Mouse (Mus musculus) common myeloid progenitor, adult 5-6 weeks (primary cell): ENCODE measurements around the gene Sox18. TPM values are rescaled to one million over a fixed set of nuclear protein-coding genes. Genes with fewer than 3 reads are reported as not detected.

Experiments used
- ATAC-seq: replicated peaks from 2 replicates; pipeline ENCODE4 v1.8.0; 2016; ENCODE audit warnings: low read depth, mild to moderate bottlenecking, moderate TSS enrichment, inconsistent platforms; ENCODE audit not compliant: poor library complexity, severe bottlenecking
- total RNA-seq: library from RNA; stranded (forward); fragments of 200-1000, 187-1606 nt; gene quantifications from 2 replicates; pipeline ENCODE4 v1.2.3, GENCODE M21; 2017

The Sox18 gene
- total RNA-seq, 1 experiment from 2014 or later = not detected

DNA sequence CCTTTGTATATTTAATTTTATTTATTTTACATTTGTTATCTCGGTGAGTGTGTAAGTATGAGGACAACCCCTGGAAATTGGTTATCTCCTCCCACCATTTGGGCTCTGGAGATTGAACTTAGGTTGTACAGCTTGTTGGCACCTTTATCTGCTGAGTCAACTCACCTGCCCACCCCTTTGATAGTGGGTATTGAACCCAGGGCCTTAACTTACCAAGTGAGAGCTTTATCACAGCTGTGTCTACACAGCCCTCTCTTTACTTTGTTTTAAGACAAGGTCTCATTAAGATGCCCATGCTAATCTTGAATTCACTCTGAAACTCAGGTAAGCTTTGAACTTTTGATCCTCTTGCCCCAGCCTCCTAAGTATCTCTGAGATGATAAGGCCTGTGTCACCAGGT, 10.5 kb upstream of the Sox18 start:
- ATAC-seq = no peak

DNA sequence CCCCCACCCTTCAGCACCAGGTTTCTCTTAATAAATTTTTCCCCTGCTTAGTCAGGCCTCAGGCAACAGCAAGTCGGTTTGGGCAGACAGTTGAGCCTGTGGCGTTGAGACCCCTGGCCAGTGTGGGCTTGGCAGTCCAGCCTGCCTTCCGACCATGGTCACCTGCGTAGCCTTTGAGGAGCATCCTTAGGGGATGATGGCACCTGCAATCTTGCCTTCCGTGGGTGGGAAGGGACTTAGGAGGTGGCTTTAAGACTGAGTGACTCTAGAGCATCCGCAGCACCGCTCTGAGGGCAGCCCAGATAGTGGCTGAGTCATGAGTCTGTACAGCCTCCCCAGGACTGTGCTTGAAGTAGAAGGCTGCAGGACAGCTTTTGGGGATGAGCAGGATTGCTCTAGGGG, 9.3 kb upstream of the Sox18 start:
- ATAC-seq = peak; percentile 10; the same call in 1 of the 2 replicates

GRCm38 (mm10) chr2:181679951-181680715, 8.7 kb upstream of the Sox18 start, which contains the start of gene Tcea2:
Tcea2 (plus strand) TSS chr2:181680310.
- ATAC-seq = peak; percentile 41

GRCm38 (mm10) chr2:181678780-181679179, 7.3 kb upstream of the Sox18 start:
- ATAC-seq = peak; percentile 77

GRCm38 (mm10) chr2:181677755-181678098, 6.3 kb upstream of the Sox18 start:
- no peak for ATAC-seq

DNA sequence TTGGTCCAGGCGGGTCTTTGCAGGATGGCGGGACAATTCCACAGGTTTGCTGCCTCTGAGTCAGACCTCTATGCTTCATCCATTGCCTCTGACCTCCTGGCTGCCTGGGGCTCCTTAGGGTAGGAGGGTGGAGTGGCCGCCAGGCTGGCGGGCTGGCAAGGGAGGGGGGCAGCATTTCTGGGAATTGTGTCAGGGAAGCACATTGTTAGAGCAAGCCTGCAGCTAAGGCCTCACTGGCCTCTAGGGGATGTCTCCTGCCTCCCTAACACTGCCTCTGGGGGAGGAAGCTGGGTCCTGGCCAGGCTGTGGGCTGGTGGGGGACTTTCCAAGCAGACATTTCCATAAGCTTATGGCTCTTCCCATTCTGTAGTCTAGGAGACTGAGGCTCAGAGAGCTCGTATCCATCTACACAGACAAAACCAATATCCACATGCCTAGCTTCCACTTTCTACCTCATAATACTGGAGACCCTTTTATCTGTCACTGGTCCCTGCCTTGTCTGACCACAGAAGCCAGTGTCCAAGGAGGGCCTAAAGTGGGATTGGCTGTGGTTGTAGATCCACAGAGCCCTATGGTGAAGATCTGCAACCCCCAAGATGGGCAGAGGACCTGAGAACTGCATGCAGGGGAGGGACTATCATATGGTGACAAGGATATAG, 5.8 kb upstream of the Sox18 start:
- ATAC-seq = no peak

GRCm38 (mm10) chr2:181676424-181676823, 5.0 kb upstream of the Sox18 start:
- ATAC-seq = no peak

- ATAC-seq = peak; percentile 58
Observed at GRCm38 (mm10) chr2:181675454-181675853, 4.0 kb upstream of the Sox18 start.

GRCm38 (mm10) chr2:181674934-181675333, 3.5 kb upstream of the Sox18 start:
- no peak for ATAC-seq

- ATAC-seq = no peak
Observed at GRCm38 (mm10) chr2:181673501-181673900, 2.1 kb upstream of the Sox18 start.

GRCm38 (mm10) chr2:181671984-181672383, 544 bp upstream of the Sox18 start:
- no peak for ATAC-seq

DNA sequence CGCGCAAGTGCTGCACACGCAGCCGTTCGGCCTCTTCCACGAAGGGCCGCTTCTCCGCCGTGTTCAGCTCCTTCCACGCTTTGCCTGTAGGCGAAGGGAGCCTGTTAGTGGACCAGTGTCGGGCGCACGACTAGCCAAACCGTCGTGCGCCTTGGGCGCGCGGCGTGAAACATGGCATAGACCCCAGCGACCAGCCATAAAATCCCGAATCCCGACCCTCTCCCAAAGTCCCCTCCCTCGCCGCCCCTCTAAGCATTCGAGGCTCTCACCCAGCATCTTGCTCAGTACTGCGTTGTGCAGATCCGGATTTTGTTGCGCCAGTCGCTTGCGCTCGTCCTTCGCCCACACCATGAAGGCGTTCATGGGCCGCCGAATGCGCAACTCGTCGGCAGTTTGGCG, 528 bp downstream of the Sox18 start:
- no peak for ATAC-seq

- peak; percentile 65 for ATAC-seq
Observed at GRCm38 (mm10) chr2:181670285-181670912, 1.0 kb downstream of the Sox18 start.

DNA sequence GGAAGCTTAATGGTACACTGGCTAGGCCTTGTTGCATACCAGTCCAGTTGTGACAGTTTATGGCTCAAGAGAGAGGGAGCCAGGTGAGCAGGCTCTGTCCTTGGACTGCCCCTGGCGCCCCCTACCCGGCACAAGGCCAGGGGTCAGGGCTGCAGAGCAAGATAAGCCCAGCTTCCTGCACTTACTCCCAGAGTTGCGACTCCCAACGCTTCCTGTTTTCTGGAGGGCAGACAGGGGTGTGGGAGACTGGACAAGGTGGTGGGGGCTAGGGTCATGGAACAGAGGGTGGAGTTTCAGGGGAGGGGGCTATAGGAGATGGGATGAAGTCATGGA, 8.2 kb downstream of the Sox18 start:
- ATAC-seq = 0 out of 2 replicates have a peak, but pooled peaks have one; percentile 3

DNA sequence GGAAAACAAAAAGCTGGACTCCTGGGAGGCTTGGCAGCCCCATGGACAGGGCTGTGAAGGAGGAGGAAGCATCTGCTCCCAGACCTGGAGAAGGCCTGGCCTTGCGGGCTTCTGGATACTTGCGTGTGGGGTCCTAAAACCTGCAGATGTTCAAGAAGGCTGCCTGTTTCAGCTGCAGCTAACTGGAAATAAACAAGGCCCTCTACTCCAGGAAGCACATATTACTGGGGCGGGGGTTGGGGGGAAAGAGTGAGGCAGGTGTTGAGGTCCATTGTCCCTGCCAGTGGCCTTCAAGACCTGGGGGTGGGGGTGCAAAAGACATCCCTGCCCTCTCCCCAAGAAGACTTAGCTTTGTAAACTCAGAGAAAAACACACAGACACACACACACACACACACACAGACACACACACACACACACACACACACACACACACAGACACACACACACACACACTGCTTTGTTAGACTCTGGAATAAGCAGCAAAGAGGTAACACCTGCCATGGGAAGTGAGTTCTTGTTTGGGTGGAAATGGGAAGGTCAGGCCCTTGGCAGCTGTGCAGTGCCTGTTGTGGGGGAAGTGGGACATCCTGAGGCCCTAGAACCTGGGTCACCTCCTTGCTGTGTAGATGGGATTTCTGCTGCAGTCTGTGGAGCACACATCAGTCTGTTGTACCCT, 8.7 kb downstream of the Sox18 start:
- no peak for ATAC-seq

GRCm38 (mm10) chr2:181659609-181660055, 11.8 kb downstream of the Sox18 start:
- peak; percentile 86 for ATAC-seq

- peak; percentile 76 for ATAC-seq
Observed at GRCm38 (mm10) chr2:181658930-181659555, 12.4 kb downstream of the Sox18 start.

DNA sequence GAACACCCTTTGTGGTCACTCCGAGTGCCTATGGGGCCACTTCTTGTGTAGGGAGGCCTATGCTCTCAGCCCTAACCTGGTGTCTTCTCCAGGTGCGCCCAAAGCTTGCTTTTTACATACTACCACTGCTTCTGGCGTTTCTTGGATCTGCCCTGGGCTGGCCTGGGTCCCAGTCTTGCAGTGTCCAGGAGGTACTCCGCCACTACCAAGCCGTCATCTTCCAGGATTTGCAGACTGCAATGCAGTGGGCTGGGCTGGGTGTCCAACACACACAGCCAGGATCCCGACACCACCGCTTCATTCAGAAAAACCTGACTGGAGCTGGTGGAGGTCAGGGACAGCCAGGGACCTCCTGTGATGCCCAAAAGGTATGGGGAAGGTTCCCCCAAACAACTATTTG, 12.9 kb downstream of the Sox18 start:
- no peak for ATAC-seq

DNA sequence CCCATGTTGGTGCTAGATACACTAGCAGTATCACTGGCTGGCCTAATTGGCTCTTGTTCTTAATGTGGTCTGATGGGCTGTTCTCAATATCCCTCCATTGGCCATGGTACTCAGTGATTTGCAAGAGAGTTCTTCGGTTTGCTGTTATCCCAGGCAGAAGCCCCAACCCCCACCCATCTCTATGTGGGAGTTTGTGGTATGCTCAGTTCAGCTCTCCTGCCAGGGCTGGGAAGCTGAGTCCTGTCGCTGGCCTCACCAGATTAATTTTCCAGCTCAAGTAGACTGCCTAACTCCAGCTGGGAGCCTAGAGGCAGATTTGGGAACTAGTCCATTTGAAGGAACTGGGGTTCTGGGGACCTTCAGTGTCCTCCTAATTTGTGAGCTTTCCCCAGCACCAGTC, 14.0 kb downstream of the Sox18 start:
- ATAC-seq = no peak

GRCm38 (mm10) chr2:181656734-181657133, 14.7 kb downstream of the Sox18 start, which contains the start of gene Gm29797:
Gm29797 (plus strand) TSS chr2:181657034.
- ATAC-seq = no peak
